Mouse (Mus musculus): ENCODE measurements around the gene Nhsl1. TPM values are rescaled to one million over a fixed set of nuclear protein-coding genes. Genes with fewer than 3 reads are reported as not detected.

Nhsl1 gene
- 8.6 and 9.9 TPM in 2 replicates for polyA plus RNA-seq (2014; fragmentation: Nextera tagmentation; extraction: Ambion mirVana)

DNA sequence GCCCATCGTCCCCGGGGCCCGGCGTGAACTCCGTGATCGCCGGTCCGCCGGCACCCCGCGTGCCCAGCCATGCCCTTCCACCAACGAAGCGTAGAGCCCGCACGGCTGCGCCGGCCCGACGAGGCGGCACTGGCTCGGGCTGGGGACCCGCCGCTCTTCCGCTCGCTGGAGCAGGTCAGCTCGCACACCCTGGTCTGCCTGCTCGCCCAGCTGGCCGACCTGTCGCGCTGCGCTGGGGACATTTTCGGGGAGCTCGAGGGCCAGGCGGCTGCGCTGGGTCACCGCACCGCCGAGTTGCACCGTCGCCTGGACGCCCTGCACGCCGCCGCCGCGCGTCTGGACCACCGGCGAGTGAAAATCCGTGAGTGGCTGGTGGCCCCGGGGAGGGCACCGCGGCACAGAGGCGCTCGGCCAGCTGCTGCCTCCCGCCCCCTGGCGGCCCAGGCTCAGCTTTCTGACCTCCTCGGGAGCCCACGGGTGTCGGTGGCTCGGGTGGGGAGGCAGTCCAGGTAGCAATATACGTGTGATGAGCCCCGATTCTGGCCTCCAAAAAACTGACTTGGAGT, at the start of gene Nhsl1:
Nhsl1 (plus strand) TSS at position 70 of the 566 bp plus-strand sequence.
- WGBS, result under 1% methylated on average over 57 of the region's 63 CpGs

DNA sequence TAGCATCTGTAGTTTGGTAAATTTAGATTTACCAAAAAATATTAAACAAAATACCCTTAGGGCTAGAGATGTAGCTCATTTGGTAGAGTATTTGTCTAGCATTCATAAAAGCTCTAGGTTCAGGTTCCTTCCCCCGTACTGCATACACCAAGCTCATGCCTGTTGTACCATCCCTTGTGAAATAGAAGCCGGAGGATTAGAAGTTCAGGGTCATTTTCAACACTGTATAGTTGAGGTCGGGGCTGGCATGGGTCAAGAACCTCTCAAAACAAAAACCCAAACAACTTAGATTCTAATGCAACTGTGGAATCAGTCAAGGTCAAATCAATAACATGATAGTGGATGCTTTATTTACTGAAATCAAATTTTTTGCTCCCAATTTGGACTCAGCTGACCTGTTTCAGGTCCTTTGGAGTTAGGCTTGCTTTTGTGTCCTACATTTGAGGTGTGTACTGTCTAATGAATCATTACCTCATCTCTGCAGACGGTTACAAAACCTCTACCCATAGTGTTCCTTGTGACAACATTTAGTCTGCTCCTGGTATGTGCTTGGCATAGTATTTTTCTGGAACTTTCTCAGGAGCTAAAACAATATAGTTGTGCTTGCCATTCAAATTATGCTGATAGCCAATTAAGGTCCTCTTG, 42.6 kb upstream of the Nhsl1 start:
- Histone ChIP-seq H3K9me3 (ENCODE audit: control insufficient read depth, low read length) (no peaks in the 10 kb centered on the region; the same call in 1 of the 2 replicates), H3K9ac (ENCODE audit: low read length) (no peak overlapping the region), H3K36me3 (ENCODE audit: control insufficient read depth, insufficient read depth, low read length) (no peaks in the 10 kb centered on the region), H3K4me1 (ENCODE audit: control insufficient read depth, insufficient read depth, low read length) (no peaks in the 10 kb centered on the region), H3K27me3 (ENCODE audit: control insufficient read depth, insufficient read depth, low read length) (no peaks in the 10 kb centered on the region), H3K4me3 (ENCODE audit: low read depth, low read length) (no peak overlapping the region), H3K4me2 (ENCODE audit: low read depth, severe bottlenecking) (no peak overlapping the region), H3K27ac (replicated peaks; ENCODE audit: low read depth, low read length) (no peak overlapping the region)
- ATAC-seq (ENCODE audit: insufficient number of reproducible peaks, low FRiP score, low TSS enrichment, low read depth) (no peak), DNase-seq (ENCODE audit: low spot score) (no peak)
- 88% methylated on average over 4 of the region's 4 CpGs for WGBS

More for the DNA sequence above, at the start of gene Nhsl1:
- no peaks in the 10 kb centered on the region for H3K36me3 ChIP-seq (ENCODE audit: control insufficient read depth, insufficient read depth, low read length)
- H3K9ac ChIP-seq (ENCODE audit: low read length), result peak within 1 kb of the TSS; percentile 96
- H3K4me3 ChIP-seq (ENCODE audit: low read depth, low read length), result peak within 1 kb of the TSS; percentile 88
- no peaks in the 10 kb centered on the region for H3K9me3 ChIP-seq (ENCODE audit: control insufficient read depth, low read length)
- H3K27ac ChIP-seq (replicated peaks; ENCODE audit: low read depth, low read length), result peak within 1 kb of the TSS; percentile 72
- DNase-seq (ENCODE audit: low spot score) (peak; percentile 83), ATAC-seq (ENCODE audit: insufficient number of reproducible peaks, low FRiP score, low TSS enrichment, low read depth) (peak; percentile 63)
- H3K4me1 ChIP-seq (ENCODE audit: control insufficient read depth, insufficient read depth, low read length), result no peaks in the 10 kb centered on the region; the same call in 1 of the 2 replicates
- H3K27me3 ChIP-seq (ENCODE audit: control insufficient read depth, insufficient read depth, low read length), result no peaks in the 10 kb centered on the region
- peak within 1 kb of the TSS; percentile 76 for H3K4me2 ChIP-seq (ENCODE audit: low read depth, severe bottlenecking)

- DNase-seq (ENCODE audit: low spot score) (no peak), ATAC-seq (ENCODE audit: insufficient number of reproducible peaks, low FRiP score, low TSS enrichment, low read depth) (no peak)
- Histone ChIP-seq H3K4me3 (ENCODE audit: low read depth, low read length) (no peak overlapping the region), H3K4me1 (ENCODE audit: control insufficient read depth, insufficient read depth, low read length) (no peaks in the 10 kb centered on the region), H3K27ac (replicated peaks; ENCODE audit: low read depth, low read length) (no peak overlapping the region), H3K27me3 (ENCODE audit: control insufficient read depth, insufficient read depth, low read length) (no peaks in the 10 kb centered on the region), H3K9me3 (ENCODE audit: control insufficient read depth, low read length) (no peaks in the 10 kb centered on the region), H3K9ac (ENCODE audit: low read length) (no peak overlapping the region), H3K36me3 (ENCODE audit: control insufficient read depth, insufficient read depth, low read length) (no peaks in the 10 kb centered on the region), H3K4me2 (ENCODE audit: low read depth, severe bottlenecking) (no peak overlapping the region)
- WGBS, result 84% methylated on average over 5 of the region's 5 CpGs
These were observed 34.8 kb upstream of the Nhsl1 start for GRCm38 (mm10) chr10:18283991-18284390.

DNA sequence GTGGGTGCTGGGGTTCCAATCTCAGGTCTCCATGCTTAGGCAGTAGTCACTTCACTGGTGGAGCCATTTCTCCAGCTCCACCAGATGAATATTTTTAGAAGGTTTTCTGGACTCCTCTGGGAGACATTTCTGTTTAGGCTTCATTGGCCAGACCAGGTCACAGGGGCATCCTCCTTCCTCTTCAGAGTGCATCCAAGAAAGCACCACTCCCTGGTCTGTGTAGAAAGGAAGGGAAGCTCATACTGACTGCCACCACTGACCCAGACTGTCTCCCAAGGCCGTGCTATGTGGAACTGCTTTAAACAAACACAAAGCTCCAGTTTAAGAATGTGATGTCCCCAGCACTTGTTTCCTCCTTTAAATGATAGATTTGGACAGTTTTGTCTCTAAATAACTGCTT, 29.3 kb upstream of the Nhsl1 start:
- no peak overlapping the region for H3K9ac ChIP-seq (ENCODE audit: low read length)
- 65% methylated on average over 1 of the region's 1 CpGs for WGBS
- ATAC-seq (ENCODE audit: insufficient number of reproducible peaks, low FRiP score, low TSS enrichment, low read depth) (no peak), DNase-seq (ENCODE audit: low spot score) (no peak)
- H3K36me3 ChIP-seq (ENCODE audit: control insufficient read depth, insufficient read depth, low read length), result no peaks in the 10 kb centered on the region
- no peaks in the 10 kb centered on the region for H3K27me3 ChIP-seq (ENCODE audit: control insufficient read depth, insufficient read depth, low read length)
- H3K4me3 ChIP-seq (ENCODE audit: low read depth, low read length), result no peak overlapping the region
- no peak overlapping the region for H3K4me2 ChIP-seq (ENCODE audit: low read depth, severe bottlenecking)
- no peaks in the 10 kb centered on the region for H3K4me1 ChIP-seq (ENCODE audit: control insufficient read depth, insufficient read depth, low read length)
- H3K9me3 ChIP-seq (ENCODE audit: control insufficient read depth, low read length), result no peaks in the 10 kb centered on the region
- H3K27ac ChIP-seq (replicated peaks; ENCODE audit: low read depth, low read length), result no peak overlapping the region

DNA sequence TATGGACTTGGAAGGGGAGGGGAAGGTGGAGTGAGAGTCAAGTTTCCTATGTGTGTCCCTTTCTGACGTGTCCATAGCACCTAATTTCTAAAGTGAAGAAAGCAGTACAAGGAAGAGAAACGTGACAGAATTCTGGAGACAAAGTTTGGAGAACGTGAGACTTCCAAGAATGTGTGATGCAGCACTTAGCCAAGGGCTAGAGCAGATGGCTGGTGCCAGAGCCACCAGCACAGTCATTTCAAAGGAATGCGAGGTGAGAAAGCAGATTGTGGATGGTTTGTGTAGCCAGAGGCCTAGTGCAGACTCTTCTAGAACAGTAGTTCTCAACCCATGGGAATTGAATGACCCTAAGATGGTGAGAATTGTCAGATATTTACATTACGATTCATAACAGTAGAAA, 13.7 kb upstream of the Nhsl1 start:
- no peak for ATAC-seq (ENCODE audit: insufficient number of reproducible peaks, low FRiP score, low TSS enrichment, low read depth)
- no peaks in the 10 kb centered on the region for H3K36me3 ChIP-seq (ENCODE audit: control insufficient read depth, insufficient read depth, low read length)
- no peaks in the 10 kb centered on the region for H3K27me3 ChIP-seq (ENCODE audit: control insufficient read depth, insufficient read depth, low read length)
- H3K4me3 ChIP-seq (ENCODE audit: low read depth, low read length), result no peak overlapping the region
- no peak overlapping the region for H3K27ac ChIP-seq (replicated peaks; ENCODE audit: low read depth, low read length)
- DNase-seq (ENCODE audit: low spot score), result no peak
- H3K4me2 ChIP-seq (ENCODE audit: low read depth, severe bottlenecking), result no peak overlapping the region
- no peak overlapping the region for H3K9ac ChIP-seq (ENCODE audit: low read length)
- 76% methylated on average over 5 of the region's 5 CpGs for WGBS
- H3K4me1 ChIP-seq (ENCODE audit: control insufficient read depth, insufficient read depth, low read length), result no peaks in the 10 kb centered on the region
- H3K9me3 ChIP-seq (ENCODE audit: control insufficient read depth, low read length), result no peaks in the 10 kb centered on the region

- 97% methylated on average over 1 of the region's 1 CpGs for WGBS
- Histone ChIP-seq H3K4me3 (ENCODE audit: low read depth, low read length) (no peak overlapping the region), H3K9ac (ENCODE audit: low read length) (no peak overlapping the region), H3K4me2 (ENCODE audit: low read depth, severe bottlenecking) (no peak overlapping the region), H3K4me1 (ENCODE audit: control insufficient read depth, insufficient read depth, low read length) (no peaks in the 10 kb centered on the region; the same call in 1 of the 2 replicates), H3K27me3 (ENCODE audit: control insufficient read depth, insufficient read depth, low read length) (no peaks in the 10 kb centered on the region), H3K36me3 (ENCODE audit: control insufficient read depth, insufficient read depth, low read length) (no peaks in the 10 kb centered on the region), H3K27ac (replicated peaks; ENCODE audit: low read depth, low read length) (no peak overlapping the region), H3K9me3 (ENCODE audit: control insufficient read depth, low read length) (no peaks in the 10 kb centered on the region)
- ATAC-seq (ENCODE audit: insufficient number of reproducible peaks, low FRiP score, low TSS enrichment, low read depth), result no peak
- no peak for DNase-seq (ENCODE audit: low spot score)
These were observed 3.7 kb upstream of the Nhsl1 start for GRCm38 (mm10) chr10:18315071-18315470.

DNA sequence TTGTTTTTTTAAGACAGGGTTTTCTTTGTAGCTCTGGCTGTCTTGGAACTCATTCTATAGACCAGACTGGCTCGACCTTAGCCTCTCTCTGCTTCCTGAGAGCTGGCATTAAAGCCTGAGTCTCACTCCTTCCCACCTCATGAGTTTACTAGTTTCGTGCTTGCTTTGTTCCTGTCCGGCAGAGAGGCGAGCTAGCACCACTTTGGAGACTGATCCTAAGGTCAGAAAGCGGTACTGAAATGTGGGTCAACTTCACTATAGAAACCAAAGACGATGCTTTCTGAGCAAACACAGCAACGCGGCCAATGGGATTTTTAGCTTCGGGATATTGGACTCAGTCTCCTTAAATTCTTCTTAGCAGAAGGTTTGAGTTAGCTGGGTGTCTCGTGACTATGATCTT, 1.3 kb upstream of the Nhsl1 start:
- Histone ChIP-seq H3K27me3 (ENCODE audit: control insufficient read depth, insufficient read depth, low read length) (no peaks in the 10 kb centered on the region), H3K4me1 (ENCODE audit: control insufficient read depth, insufficient read depth, low read length) (no peaks in the 10 kb centered on the region; the same call in 1 of the 2 replicates), H3K4me2 (ENCODE audit: low read depth, severe bottlenecking) (peak overlapping the region; percentile 76), H3K9me3 (ENCODE audit: control insufficient read depth, low read length) (no peaks in the 10 kb centered on the region), H3K36me3 (ENCODE audit: control insufficient read depth, insufficient read depth, low read length) (no peaks in the 10 kb centered on the region), H3K27ac (replicated peaks; ENCODE audit: low read depth, low read length) (no peak overlapping the region), H3K4me3 (ENCODE audit: low read depth, low read length) (no peak overlapping the region), H3K9ac (ENCODE audit: low read length) (no peak overlapping the region)
- WGBS, result 37% methylated on average over 10 of the region's 10 CpGs
- DNase-seq (ENCODE audit: low spot score) (peak; percentile 36), ATAC-seq (ENCODE audit: insufficient number of reproducible peaks, low FRiP score, low TSS enrichment, low read depth) (no peak)

- H3K27ac ChIP-seq (replicated peaks; ENCODE audit: low read depth, low read length), result peak overlapping the region; percentile 72
- peak overlapping the region; percentile 76 for H3K4me2 ChIP-seq (ENCODE audit: low read depth, severe bottlenecking)
- peak overlapping the region; percentile 88 for H3K4me3 ChIP-seq (ENCODE audit: low read depth, low read length)
- H3K9ac ChIP-seq (ENCODE audit: low read length), result peak overlapping the region; percentile 96
- WGBS, result 2% methylated on average over 59 of the region's 89 CpGs
- no peaks in the 10 kb centered on the region for H3K9me3 ChIP-seq (ENCODE audit: control insufficient read depth, low read length)
- ATAC-seq (ENCODE audit: insufficient number of reproducible peaks, low FRiP score, low TSS enrichment, low read depth) (peak; percentile 86), DNase-seq (ENCODE audit: low spot score) (peak; percentile 83)
- H3K4me1 ChIP-seq (ENCODE audit: control insufficient read depth, insufficient read depth, low read length), result no peaks in the 10 kb centered on the region; the same call in 1 of the 2 replicates
- no peaks in the 10 kb centered on the region for H3K36me3 ChIP-seq (ENCODE audit: control insufficient read depth, insufficient read depth, low read length)
- no peaks in the 10 kb centered on the region for H3K27me3 ChIP-seq (ENCODE audit: control insufficient read depth, insufficient read depth, low read length)
These were observed 547 bp upstream of the Nhsl1 start for GRCm38 (mm10) chr10:18317961-18318915.

Data from limb, embryonic 11.5 days (tissue).